Mouse (Mus musculus) testis, adult 2 months (tissue): ENCODE results near the gene Pmepa1. TPM values are rescaled to one million over a fixed set of nuclear protein-coding genes. Genes with fewer than 3 reads are reported as not detected.

Experiments
- H3K27ac ChIP-seq: fragments of 200-500 bp; 2 replicates; pipeline ENCODE4 v1.5.1; 2012; ENCODE audit warnings: low read depth, low read length; ENCODE audit not compliant: control insufficient read depth, insufficient read depth
- H3K27me3 ChIP-seq: fragments of 200-500 bp; 2 replicates; pipeline ENCODE4 v1.6.1; 2012; ENCODE audit warnings: mild to moderate bottlenecking, low read length, moderate library complexity; ENCODE audit not compliant: control insufficient read depth, insufficient read depth
- H3K36me3 ChIP-seq: fragments of 200-500 bp; 2 replicates; pipeline ENCODE4 v1.6.1; 2012; ENCODE audit warnings: mild to moderate bottlenecking, low read length; ENCODE audit not compliant: control insufficient read depth, insufficient read depth
- H3K4me1 ChIP-seq: fragments of 200-500 bp; 2 replicates; pipeline ENCODE4 v1.6.1; 2012; ENCODE audit warnings: low read length; ENCODE audit not compliant: control insufficient read depth, insufficient read depth
- H3K4me3 ChIP-seq: fragments of 200-500 bp; 2 replicates; pipeline ENCODE4 v1.5.1; 2012; ENCODE audit warnings: low read depth, mild to moderate bottlenecking, low read length, moderate library complexity, mixed read lengths; ENCODE audit not compliant: control insufficient read depth
- CTCF ChIP-seq: fragments of 200-500 bp; IDR thresholded peaks from 2 replicates; pipeline ENCODE4 v1.5.1; 2012; ENCODE audit warnings: low read depth, mild to moderate bottlenecking, inconsistent platforms, low read length, moderate library complexity; ENCODE audit not compliant: control insufficient read depth, insufficient read depth, insufficient replicate concordance
- POLR2A ChIP-seq: fragments of 200-500 bp; IDR thresholded peaks from 2 replicates; pipeline ENCODE4 v1.6.1; 2012; ENCODE audit warnings: low read depth, mild to moderate bottlenecking, inconsistent platforms, low read length, moderate library complexity; ENCODE audit not compliant: control insufficient read depth
- polyA plus RNA-seq: library from polyadenylated mRNA; depleted of rRNA; stranded (reverse); fragments of >200 nt; gene quantifications from 2 replicates; pipeline ENCODE4 v1.2.3, GENCODE M21; 2012; rRNA removed

Gene Pmepa1
- 2.6 and 3.2 TPM in 2 replicates for polyA plus RNA-seq

DNA sequence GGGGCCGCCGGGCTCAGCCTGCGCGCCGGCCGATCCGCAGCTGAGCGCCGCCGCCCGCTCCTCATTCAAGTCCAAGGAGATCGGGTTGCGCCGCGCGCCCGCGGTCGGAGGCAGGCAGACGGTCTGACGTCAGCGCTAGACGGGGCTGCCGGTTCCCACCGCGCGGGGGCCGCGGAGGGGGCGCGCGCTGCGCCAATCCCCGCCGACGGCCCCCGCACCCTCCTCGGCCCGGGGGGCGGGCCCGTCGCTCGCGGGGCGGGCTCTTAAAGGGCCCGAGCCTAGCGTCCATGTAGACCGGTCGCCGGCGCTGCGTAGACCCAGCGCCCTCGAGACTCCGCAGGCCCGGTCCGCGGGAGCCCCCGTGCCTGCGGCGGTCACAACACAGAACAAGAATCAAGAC, at the start of gene Pmepa1:
Pmepa1 (minus strand) TSS at position 125 of the 400 bp plus-strand sequence.
- H3K27me3 ChIP-seq: no peaks in the 10 kb centered on the region

DNA sequence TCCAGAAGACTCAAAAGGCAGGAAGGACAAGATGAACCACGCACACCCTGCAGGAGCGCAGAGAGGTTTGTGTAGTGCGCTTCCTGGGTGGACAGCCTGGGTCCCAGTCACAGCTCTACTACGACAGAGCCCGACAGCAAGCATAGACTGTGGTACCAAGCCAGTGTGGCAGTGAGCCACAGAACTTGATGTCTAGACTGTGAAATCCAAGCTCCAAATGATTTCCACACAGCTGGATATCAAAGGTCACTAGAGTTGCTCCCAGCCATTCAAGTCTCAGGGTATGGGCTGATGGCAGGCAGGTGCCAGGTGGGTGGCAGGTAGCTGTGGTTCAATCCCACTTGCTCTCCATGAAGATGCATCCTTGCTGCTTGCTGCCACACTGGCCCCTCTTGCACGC, 45.4 kb upstream of the Pmepa1 start:
- TF ChIP-seq POLR2A (no peak), CTCF (no peak)
- no peak overlapping the region for H3K27ac ChIP-seq
- H3K4me1 ChIP-seq: peaks cover 3% of the 10 kb centered on the region
- H3K36me3 ChIP-seq: no peaks in the 10 kb centered on the region
- no peaks in the 10 kb centered on the region for H3K27me3 ChIP-seq
- no peak overlapping the region for H3K4me3 ChIP-seq

More for the DNA sequence above, at the start of gene Pmepa1:
- Histone ChIP-seq H3K4me1 (peaks cover 14% of the 10 kb centered on the region), H3K27ac (no peak within 1 kb of the TSS), H3K36me3 (no peaks in the 10 kb centered on the region), H3K4me3 (peak within 1 kb of the TSS; percentile 75)
- no peak; the same call in 1 of the 2 replicates for TF ChIP-seq POLR2A
- TF ChIP-seq CTCF: no peak

DNA sequence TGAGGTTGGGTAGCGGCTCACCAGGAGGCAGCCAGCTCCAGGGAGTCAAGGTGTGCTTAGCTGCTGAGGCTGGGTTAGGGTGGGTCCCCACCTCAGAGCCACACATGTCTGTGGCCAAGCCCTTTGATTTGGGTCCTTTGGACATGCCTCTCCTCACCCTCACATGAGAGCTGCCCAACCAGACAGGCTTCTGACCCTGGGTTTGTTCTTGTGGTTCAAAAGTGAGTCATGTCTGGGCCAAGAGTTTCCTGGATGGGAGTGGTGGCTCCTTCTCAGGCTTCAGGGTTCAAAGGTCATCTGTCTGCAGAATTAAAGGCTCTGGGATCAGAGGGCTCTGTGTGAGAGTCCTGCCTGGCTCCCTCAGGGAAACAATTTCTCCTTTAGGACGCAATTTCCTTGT, 44.9 kb upstream of the Pmepa1 start:
- no peaks in the 10 kb centered on the region; the same call in 1 of the 2 replicates for H3K4me1 ChIP-seq
- H3K27ac ChIP-seq: no peak overlapping the region
- H3K36me3 ChIP-seq: no peaks in the 10 kb centered on the region

DNA sequence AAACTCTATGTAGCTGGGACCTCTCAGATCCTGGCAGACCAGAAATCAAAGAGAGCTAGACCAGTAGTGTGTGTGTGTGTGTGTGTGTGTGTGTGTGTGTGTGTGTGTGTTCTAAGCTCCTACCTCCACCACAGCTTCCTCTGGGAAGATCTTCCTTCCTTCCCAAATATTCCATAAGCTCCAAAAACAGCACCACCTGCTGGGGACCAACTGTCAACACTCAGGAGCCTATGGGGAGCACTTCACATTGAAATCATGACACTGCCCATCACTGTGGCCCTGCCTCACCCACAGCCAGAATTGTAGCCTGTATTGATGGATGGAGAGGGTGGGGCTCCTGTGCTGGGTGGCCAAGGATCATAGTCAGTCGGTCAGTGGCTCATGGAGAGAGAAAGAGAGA, 38.0 kb upstream of the Pmepa1 start:
- H3K4me1 ChIP-seq: no peaks in the 10 kb centered on the region
- no peak overlapping the region for H3K27ac ChIP-seq
- no peaks in the 10 kb centered on the region for H3K27me3 ChIP-seq
- no peak overlapping the region for H3K4me3 ChIP-seq
- H3K36me3 ChIP-seq: no peaks in the 10 kb centered on the region
- TF ChIP-seq POLR2A (no peak), CTCF (no peak)

More for the DNA sequence above, 44.9 kb upstream of the Pmepa1 start:
- H3K27me3 ChIP-seq: no peaks in the 10 kb centered on the region
- TF ChIP-seq POLR2A (no peak), CTCF (no peak)
- no peak overlapping the region for H3K4me3 ChIP-seq

DNA sequence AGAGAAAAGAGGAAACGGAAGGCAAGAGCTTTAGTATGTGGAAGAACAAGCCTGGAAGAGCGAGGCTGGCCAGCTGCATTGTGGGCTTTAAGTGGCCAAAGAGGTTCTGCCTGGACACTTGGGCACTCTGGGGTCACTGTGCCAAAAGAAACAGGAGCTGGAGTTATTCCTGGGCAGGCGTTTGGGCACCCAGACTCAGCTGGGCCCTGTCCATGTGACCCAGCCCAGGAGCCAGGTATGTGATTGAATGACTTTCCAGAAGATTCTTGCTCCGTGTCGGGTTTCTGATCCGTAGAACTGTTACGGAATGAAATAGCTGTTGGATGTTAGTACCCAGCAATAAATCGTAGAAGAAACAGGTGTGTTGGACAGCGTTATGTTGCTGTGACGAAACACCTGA, 32.2 kb upstream of the Pmepa1 start:
- H3K4me1 ChIP-seq: peaks cover 2% of the 10 kb centered on the region; the same call in 1 of the 2 replicates
- TF ChIP-seq CTCF (no peak), POLR2A (no peak)
- no peaks in the 10 kb centered on the region for H3K27me3 ChIP-seq
- H3K4me3 ChIP-seq: no peak overlapping the region
- H3K36me3 ChIP-seq: no peaks in the 10 kb centered on the region
- H3K27ac ChIP-seq: no peak overlapping the region

DNA sequence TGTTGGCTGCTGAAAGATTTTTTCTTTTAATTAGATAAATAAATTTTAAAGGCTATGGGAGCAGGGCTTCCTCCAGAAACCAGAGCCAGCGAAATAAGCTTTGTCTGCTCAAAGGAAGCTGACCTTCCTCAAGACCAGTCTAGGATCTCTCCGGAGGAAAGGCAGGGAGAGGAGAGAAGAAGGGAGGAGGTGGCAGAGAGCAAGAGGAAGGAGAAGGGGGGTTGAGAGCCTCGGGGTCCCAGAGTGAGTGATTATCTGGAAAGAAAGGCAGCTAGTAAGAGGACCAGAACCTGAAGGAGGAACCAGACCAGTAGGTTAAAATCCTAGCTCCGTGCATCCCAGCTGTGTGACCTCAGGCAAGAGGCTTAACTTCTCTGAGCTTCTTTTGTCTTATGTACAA, 31.7 kb upstream of the Pmepa1 start:
- no peak overlapping the region for H3K4me3 ChIP-seq
- TF ChIP-seq POLR2A: no peak
- H3K27me3 ChIP-seq: no peaks in the 10 kb centered on the region
- H3K27ac ChIP-seq: no peak overlapping the region
- peaks cover 2% of the 10 kb centered on the region; the same call in 1 of the 2 replicates for H3K4me1 ChIP-seq
- H3K36me3 ChIP-seq: no peaks in the 10 kb centered on the region

DNA sequence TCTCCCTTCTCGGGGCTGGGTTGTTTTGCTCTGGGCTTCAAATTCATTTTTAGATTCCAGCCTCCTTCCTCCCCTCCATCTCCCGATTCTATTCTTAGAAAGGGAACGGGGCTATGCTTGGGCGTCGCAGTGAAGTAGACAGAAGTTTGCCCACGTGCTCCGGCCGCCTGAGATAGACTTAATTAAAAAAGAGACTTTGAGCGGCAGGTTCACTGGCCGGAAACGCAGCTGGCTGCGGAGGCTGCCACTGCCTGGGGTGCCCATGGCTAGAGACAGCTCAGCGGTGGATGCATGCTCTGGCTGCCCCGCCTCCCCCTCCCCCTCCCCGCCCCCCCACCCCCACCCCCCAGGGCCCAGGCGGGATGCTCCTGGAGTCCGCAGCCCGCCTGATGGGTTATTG, 31.2 kb upstream of the Pmepa1 start:
- Histone ChIP-seq H3K4me3 (no peak overlapping the region), H3K27me3 (no peaks in the 10 kb centered on the region), H3K36me3 (no peaks in the 10 kb centered on the region), H3K4me1 (peaks cover 2% of the 10 kb centered on the region; the same call in 1 of the 2 replicates), H3K27ac (no peak overlapping the region)
- TF ChIP-seq POLR2A: no peak
- TF ChIP-seq CTCF: no peak
